Mouse (Mus musculus) gastrocnemius, postnatal 36 days (tissue): Measurements from ENCODE around the gene Pik3r3. TPM values are rescaled to one million over a fixed set of nuclear protein-coding genes. Genes with fewer than 3 reads are reported as not detected.
A peak's percentile ranks its signal among the peaks of the same experiment; 100 is the strongest.

Source experiments
- DNase-seq, 2 experiments: peaks; one replicate each; pipeline ENCODE4 v3.0.0; 2022
- intact Hi-C: fragments of 180-260 bp; cut with DNase I; formaldehyde crosslinking; loops from one replicate; pipeline ENCODE4 v1.15.1; 2025
- long read RNA-seq, 2 experiments: library from polyadenylated mRNA; stranded (forward); transcript quantifications; one replicate each; pipeline ENCODE4 v2.0.0; 2021
- total RNA-seq, 2 experiments: library from RNA; stranded (reverse); gene quantifications; 2 replicates each; pipeline ENCODE4 v1.2.3; 2021

Gene Pik3r3
- 1 to 10 TPM; 4.3 to 5.4 TPM for total RNA-seq
- long read RNA-seq, experiment 1, partial matches to known transcripts: 1 of 3 reads
- long read RNA-seq, experiment 1, other reads (novel, unspliced or antisense): 2 of 3 reads
- long read RNA-seq, experiment 2: 0 reads

DNA sequence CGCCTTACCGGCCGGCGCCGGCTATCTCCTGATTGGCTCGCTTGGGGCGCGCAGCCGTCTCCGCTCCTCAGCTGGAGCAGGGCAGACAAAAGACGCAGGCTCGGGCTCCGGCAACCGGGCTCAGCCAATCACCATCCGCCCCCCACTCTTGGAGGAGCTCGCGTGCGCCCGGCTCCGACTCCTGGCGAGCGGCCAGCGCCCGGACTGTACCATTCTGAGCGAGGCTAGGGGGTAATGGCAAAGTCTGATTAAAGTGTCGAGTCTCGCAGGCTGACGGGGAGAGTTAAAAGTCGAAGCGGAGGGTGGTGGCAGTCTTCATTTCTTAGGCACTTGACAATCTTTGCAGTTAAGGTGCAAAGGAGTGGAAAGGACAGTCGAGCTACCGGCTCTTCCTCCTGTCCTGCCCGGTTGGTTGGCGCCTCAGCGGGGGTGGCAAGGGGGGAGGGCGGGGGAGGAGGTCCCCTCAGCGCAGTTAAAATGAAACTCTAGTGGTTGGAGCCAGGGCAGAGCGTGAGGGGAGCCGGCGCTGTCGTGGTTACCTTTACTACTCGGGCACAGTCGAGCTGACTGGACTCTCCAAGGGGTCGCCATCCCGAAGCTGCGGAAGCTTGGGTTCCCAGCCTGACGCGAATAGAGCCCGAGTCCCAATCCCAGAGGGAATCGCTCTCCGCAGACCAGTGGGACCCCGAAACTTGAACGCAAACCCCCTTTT is at the start of gene Pik3r3:
Gene Pik3r3, plus strand, starts transcription at position 479 of the 712 bp plus-strand sequence.
- intact Hi-C loops: no loop called here
- peak; percentile 96 to 97 for DNase-seq

DNA sequence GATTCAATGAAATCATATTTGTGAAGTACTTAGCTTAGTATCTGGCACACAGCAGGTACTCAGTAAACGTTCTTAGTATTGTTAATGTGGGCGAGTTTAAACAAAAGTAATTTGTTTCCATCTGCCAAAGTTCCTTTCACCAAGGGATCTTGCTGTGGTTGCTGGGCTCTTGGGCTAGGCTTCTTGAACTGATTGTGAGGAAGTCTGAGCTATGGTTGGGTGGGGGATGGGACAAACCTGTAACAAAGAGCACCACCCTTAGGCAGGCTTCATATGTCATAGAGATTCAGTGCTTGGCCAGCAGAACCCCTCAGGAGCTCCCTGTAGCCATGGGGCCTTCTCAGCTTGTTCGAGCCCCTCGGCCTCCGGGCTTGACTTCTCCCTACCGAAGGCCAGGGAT is 48.3 kb upstream of the Pik3r3 start, which contains the start of the genes 1700042G07Rik and Gm49337:
Gene 1700042G07Rik, plus strand, starts transcription at position 301 of the 400 bp plus-strand sequence.
Gene Gm49337, plus strand, starts transcription at position 313 of the 400 bp plus-strand sequence.
- DNase-seq: no peak
- intact Hi-C loops: no loop called here

DNA sequence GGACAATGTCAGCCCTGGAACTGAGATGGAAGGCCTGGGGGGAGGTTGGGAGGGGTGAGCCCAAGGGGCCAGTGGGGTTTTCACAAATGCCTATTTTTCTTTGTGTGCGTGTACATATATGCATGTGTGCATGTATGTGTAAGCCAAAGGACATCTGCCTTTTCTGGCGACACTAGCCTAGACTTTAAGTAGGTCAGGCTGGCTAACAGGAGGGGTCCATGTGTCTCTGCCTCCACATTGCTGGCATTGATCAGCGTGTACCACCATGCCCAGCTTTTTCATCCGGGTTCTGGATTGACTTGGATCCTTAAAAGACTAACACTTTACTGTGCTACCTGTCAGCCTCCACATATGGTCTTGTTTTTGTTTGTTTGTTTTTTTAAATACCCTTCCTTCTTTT is 47.7 kb upstream of the Pik3r3 start:
- intact Hi-C loops: no loop called here
- no peak for DNase-seq

DNA sequence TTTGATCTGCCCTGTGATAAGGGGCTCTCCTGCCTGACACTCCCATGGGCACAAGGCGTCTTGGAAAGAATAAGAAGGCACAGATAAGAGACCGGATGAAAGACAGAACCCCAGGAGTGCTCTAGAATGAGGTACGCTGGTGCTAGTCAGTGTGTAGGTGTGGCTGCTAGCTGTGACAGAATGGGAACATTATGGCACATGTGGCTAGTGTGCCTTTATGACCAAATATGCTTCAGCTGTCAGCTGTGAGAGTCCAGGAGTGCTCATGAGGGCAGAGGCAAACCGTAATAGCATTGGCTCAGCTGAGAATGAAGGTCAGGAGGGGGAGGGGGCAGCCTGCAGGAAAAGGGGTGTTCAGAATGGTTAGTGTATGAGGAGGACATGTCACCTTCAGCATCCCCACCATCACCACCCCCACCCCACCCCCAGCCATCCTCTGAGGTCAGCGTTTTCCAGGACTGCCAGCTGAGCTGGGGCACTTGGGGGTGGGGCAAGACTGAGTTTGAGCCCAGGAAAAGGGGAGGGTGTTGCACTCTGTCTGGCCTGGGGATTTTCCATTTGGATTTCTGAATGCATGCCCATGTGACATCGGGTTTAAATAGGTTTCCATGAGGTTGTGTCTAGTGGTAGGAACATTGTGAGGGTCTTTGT is 46.8 kb upstream of the Pik3r3 start:
- no peak for DNase-seq
- intact Hi-C loops: loop anchor here (5.0 kb wide), 1 partner anchor 43 kb away; no protein-coding TSS in a partner anchor

DNA sequence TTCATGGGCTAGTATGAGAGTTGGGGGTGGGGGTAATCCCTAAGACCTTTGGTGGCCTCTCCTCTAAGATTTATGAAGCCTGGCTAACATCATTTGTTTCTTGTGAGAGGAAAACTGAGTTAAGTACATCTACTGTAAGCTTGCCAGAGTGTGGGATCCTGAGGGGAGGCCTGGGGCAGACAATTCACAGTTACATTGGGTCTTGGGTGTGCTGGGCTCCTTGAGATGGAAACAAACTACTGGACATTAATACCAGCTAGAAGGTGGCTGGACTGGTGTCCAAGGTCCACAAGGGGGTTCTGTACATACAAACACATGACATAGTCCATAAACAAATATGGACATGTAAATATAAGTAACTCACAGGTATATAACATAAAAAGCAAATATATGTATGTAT is 46.3 kb upstream of the Pik3r3 start:
- DNase-seq: no peak
- intact Hi-C loops: loop anchor here (5.0 kb wide), 1 partner anchor 42 kb away; no protein-coding TSS in a partner anchor

DNA sequence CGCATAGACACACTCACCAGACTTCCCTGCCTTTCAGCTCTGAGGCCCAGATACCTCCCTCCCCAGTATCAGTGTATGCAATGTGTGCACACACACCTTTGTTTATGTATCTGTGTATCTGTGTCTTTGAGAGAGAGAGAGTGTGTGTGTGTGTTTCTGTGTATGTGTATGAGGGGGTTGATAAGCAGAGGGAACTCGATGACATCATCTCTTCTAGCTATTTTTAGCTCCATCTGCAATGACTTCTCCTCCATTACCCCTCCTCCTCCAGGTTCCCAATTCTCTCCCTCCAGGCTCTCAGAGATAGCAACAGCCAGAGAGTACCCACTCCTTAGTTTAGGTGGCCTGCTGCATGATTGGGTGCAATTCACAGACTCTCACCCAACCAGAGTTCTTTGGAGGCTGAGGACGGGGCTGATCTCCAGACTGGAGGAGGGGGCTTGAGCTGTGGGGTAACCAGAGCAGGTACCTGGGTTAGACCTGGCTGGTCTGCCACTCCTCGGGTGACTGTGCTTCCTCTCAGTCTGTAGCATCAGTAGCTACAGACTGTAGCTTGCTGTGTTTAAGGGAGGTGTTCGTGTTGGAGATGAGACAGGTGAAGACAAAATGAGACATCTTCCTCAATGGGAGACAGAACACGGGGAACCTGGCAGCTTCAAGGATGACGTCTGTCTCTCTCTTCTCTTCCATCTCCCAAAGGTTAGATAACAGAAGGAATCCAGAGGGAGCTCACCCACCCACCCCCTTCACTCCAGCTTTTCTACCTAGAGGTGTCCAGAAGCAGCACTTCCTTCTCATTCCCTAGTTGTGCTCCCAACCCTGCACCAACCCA is 45.5 kb upstream of the Pik3r3 start:
- intact Hi-C loops: loop anchor here (5.0 kb wide), 1 partner anchor 41 kb away; no protein-coding TSS in a partner anchor
- no peak for DNase-seq

DNA sequence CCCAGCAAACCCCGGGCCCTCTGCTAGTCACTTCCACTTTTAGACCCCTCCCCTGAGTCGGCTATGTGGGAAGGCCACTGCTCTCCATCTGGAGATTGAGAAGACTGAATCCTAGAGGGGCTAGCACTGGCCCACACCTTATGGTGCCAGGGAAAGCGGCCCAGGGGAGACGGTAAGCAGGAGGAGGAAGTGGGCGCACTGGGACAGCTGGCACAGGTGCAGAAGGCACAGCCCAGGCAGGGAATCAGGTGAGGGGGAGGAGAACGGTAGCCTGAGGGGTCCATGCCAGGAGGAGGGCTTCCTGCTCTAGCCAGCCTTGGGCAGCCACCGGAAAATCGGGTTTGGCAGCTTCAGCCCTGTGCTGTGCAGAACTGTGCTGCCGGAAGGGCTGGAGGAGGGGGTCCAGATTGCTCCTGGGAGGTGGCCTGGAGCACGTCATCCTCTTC is 44.9 kb upstream of the Pik3r3 start:
- intact Hi-C loops: loop anchor here (5.0 kb wide), 1 partner anchor 41 kb away; no protein-coding TSS in a partner anchor
- peak; percentile 35 to 48 for DNase-seq

DNA sequence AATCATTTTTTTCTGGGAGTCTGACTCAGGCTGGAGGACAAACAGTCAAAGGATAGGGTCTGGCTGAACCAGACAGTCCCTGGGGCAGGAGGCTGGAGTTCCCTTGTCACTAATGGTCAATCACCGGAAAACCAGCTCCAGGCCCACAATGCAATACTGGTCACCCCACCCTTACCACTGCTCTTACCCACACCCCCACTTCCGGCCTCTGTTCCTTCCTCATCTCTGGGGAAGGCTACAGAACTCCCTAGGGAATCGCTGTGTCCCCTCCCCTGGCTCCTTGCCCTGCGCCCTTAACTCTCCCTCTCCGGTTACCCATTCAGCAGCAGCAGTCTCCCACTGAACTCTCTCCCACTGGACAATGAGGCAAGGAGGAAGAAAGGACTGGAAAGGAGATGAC is 44.3 kb upstream of the Pik3r3 start:
- peak; percentile 62 for DNase-seq
- intact Hi-C loops: loop anchor here (5.0 kb wide), 1 partner anchor 40 kb away; no protein-coding TSS in a partner anchor

DNA sequence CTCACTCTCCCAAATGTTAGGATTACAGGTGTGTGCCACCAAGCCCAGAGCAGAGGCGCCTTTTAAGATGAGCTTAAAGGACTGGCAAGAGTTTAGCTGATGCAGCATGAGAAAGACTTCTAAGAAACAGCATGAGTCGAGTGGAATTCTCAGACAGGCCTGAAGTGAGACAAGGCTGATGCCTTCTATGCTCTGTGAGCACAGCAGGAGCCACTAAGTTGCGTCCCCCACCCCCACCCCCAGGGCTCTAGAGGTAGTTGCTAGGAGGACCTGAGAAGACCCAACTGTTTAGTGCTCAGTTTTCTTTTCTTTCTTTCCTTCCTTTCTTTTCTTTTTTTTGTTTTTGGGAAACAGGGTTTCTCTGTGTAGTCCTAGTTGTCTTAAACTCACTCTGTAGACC is 39.3 kb upstream of the Pik3r3 start:
- DNase-seq: no peak
- intact Hi-C loops: no loop called here

DNA sequence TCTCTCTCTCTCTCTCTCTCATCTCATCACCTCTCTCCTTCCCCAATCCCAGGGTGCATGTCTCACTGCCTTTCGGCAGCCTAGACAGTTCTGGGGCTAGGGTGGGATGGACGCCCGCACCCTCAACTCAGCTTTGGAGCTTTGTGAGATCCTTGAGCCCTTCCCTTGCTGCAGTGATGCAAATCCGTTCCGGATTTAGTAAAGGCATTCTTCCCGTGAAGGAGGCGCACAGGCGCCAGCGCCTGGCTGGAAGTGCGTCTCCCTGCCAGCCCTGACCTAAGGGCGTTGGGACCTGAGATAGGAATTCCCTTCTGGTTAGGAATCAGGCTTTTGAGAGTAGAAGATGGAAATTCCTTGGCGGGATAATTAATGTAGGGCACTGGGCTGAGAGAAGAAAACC is 38.7 kb upstream of the Pik3r3 start:
- intact Hi-C loops: no loop called here
- peak in 1 of 2 experiments; percentile 36 for DNase-seq

DNA sequence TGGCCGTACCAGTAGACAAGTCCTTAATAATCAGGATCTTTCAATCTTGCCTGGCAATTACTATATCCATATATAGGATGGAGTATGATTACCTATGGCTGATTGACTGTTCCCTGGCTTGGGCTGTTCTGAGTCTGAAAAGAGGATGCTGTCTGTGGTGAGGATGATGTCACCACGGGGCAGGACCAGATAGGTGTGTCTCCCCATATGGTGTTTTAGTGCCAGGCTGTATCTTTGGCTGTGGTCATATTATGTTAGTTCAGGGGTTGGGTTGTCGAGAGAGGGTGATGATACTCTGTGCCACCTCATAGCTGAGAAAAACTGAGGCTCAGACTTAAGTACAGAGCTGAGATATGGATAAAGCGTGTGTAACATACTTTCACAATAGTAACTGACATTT is 36.3 kb upstream of the Pik3r3 start:
- intact Hi-C loops: no loop called here
- DNase-seq: no peak

DNA sequence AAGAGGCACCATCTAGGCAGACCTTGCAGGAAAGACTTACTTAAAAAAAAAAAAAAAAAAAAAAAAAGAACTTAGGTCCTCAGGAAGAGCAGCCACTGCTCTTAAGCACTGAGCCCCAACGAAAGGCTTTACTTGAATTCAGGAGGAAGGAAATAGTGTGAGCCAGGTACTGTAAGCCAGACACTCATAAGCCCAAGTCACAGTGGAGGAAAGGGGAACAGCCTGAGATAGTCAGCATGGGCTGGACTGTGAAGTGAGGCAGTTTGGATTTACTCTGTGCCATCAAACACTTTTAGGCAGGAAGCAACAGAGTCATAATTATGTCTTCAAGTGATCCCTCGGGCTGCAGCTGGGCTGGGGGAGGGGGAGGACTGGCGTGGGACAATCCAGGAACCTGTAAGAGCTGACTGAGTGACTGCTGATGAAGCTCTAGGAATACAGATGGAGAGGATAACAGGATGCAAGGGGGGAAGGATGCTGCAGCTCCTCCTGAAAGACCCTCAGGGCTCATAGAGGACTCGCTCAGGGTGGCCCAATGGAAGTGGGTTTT is 29.1 kb upstream of the Pik3r3 start:
- DNase-seq: no peak
- intact Hi-C loops: no loop called here

DNA sequence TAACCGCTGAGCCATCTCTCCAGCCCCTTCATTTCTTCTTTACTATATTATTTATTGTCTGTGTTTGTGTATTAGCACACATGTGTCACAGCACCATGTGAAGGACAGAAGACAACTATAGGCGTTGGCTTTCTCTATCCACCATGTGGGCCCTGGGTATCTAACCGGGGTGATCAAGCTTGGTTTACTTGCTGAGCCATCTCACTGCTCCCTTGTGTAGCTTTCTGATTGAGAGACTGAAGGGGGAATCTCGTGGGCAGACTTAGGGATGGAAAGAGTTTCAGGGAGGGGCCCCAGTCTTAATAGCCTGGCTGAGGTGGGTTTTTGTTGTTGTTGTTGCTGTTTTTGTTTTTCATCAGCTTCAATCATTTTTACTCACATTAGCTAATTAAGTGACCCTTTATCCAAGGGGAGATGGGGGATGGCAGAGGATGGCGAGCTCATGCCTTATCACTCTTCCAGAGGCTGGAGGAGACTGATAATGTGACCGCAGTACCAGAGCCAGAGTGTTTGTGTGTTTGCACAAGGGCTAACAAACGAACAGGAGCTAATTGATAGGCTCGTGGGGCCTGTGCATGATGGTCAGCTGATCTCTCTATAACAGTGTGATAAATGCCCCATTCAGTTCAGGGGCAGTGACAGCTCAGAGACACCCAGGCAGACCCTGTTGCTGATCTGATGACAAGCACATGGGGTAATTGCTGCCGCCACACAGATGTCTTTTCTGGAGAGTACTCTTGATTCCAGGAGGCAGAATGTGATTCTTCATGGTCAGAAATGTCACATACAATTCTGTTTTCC is 27.6 kb upstream of the Pik3r3 start:
- intact Hi-C loops: no loop called here
- DNase-seq: no peak

DNA sequence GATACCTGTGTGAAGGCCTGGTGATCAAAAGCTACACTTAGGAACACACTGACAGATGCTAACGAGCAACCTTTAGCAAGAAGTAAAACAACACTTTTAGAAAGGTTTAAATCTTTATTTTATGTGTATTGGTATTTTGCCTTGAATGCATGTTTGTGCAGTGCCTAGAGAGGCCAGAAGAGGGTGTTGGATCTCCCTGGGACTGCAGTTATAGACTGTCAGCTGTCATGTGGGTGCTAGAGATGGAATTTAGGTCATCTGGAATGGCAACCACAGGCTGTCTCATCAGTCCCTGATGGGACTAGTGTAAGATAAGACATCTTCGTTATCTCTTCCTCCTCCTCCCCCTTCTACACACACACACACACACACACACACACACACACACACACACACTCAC is 23.0 kb upstream of the Pik3r3 start:
- no peak for DNase-seq
- intact Hi-C loops: no loop called here

DNA sequence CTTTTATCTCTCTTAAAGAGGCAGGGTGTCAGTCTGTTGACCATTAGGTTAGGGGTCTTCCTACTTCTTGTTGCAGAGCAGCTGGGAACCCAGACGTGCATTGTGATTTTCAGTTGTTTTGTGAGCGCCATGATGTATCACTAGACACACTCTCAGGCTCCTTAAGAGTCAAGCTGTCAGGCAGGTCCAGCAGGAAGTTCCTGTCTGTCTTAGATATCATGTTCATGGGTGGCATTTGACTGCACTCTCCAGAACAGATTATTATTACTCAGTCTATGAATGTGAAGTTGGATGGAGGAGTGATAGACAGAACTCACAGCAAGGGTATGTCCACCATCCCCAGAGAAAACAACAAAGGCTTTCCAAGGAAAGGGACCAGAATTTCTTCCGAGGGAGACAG is 17.0 kb upstream of the Pik3r3 start:
- intact Hi-C loops: no loop called here
- DNase-seq: no peak

DNA sequence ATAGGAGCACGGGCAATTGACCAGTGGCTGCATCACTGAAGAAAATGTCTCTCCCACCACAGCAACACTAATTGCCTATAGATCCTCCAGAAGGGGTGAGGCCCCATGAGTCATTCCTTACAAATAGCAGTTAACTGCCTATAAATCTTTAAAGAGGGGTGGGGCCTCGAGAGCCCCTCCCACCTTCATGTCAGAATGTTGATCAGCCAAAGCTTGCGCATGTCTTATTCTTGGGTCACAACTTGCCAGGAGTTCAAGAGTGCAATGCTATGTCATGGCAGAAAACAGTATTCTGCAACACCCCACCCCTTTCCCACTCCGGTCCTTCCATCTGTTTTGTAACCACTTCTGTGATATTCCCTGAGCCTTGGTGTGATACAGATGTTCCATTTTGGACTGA is 14.9 kb upstream of the Pik3r3 start:
- DNase-seq: no peak
- intact Hi-C loops: no loop called here

DNA sequence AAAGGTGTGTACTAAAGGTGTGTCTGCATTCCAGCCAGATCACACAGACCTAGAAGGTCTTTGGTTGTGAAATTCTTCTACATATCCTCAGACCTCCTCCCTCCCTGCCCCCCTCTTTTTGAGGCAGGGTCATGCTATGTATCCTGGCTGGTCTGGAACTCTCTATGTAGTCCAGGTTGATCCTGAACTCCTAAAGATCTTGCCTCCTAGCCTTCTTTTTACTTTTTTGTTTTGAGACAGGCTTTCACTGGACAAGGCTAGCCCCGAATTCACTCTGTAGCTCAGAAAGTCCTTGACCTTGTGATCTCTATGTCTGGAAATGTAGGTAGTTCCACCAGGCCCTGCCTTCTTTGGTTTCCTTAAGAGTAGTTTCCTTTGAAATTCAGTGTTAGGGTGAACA is 12.5 kb upstream of the Pik3r3 start:
- DNase-seq: no peak
- intact Hi-C loops: no loop called here

DNA sequence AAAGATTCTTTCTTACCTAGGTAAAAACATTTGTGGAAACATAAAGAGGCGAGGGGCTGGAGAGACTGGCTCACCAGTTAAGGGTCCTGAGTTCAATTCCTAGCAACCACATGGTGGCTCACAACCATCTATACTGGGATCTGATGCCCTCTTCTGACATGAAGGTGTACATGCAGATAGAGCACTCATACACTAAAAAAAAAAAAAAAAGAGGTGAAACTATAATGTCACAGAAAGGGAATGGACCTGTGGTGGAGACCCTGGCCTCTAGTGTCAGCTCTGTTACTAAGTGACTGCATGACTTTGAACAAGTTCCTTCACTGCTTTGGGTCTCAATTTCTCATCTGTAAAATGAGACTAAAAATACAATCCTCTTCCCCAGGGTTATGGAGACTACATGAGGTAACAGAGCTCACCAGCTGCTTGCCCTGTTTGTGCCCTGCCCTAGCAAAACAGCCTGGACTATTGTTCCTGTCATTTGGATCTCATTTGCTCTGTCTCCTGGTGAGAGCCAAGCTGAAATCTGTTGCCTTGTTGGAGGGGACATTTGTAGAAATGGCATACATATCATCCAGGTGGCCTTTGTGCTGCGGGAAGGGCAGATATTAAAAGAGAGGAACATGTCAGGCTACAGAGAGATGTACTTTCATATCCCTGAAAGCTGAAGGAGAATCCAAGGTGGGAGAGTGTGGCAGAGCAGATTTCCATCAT is 5.4 kb upstream of the Pik3r3 start:
- intact Hi-C loops: loop anchor here (5.0 kb wide), 1 partner anchor 39 kb away; no protein-coding TSS in a partner anchor
- DNase-seq: no peak

DNA sequence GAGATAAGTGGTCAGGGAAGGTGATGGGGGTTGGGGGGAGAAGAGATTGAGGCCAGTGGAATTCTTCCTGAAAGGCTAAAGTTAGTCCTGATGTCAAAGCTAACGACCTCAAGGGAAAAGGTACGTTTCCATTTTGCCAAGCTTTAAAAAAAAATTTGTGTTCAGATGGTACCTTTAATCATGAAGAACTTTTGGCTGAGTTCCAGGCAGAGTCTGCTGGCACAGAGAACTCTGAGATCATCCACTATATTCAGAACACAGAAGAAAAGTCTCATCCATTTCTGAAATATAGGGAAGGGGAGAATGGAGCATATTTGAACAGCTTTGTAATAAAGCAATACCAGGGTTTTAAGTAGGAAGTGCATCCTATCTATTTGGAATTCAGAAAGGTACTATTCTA is 4.4 kb upstream of the Pik3r3 start:
- intact Hi-C loops: loop anchor here (5.0 kb wide), 1 partner anchor 40 kb away; no protein-coding TSS in a partner anchor
- DNase-seq: no peak
